Mouse (Mus musculus): ENCODE data around the gene 4930519G04Rik. TPM values are rescaled to one million over a fixed set of nuclear protein-coding genes. Genes with fewer than 3 reads are reported as not detected.
"Not testable (repeated sequence)": the region's sequence is repeated elsewhere in the genome, so short reads cannot be mapped to it uniquely, and the experiment has no call there.

The 4930519G04Rik gene
- polyA plus RNA-seq, 1 experiment: not detected

- Histone ChIP-seq H3K79me3 (ENCODE audit: low read depth) (no peaks in the 10 kb centered on the region), H3K27me3 (ENCODE audit: control insufficient read depth, insufficient read depth, insufficient read length) (no peaks in the 10 kb centered on the region)
- TF ChIP-seq USF1 (IDR thresholded peaks at IDR 0.05; ENCODE audit: low read depth) (no peak), CTCF (IDR thresholded peaks at IDR 0.05; ENCODE audit: control insufficient read depth, insufficient read depth, insufficient read length) (no peak), MYOG (IDR thresholded peaks at IDR 0.05; ENCODE audit: control insufficient read depth, extremely low read depth, insufficient read length) (no peak), MYOD1 (IDR thresholded peaks at IDR 0.05; ENCODE audit: control insufficient read depth, insufficient read length, low read depth) (no peak), MAX (IDR thresholded peaks at IDR 0.05) (no peak), CEBPB (IDR thresholded peaks at IDR 0.05; ENCODE audit: low read depth) (no peak), FOSL1 (IDR thresholded peaks at IDR 0.05; ENCODE audit: insufficient read depth, low read length, poor library complexity, severe bottlenecking) (no peak)
Measured at GRCm38 (mm10) chr5:114915854-114916253, 62.4 kb downstream of the 4930519G04Rik start.

DNA sequence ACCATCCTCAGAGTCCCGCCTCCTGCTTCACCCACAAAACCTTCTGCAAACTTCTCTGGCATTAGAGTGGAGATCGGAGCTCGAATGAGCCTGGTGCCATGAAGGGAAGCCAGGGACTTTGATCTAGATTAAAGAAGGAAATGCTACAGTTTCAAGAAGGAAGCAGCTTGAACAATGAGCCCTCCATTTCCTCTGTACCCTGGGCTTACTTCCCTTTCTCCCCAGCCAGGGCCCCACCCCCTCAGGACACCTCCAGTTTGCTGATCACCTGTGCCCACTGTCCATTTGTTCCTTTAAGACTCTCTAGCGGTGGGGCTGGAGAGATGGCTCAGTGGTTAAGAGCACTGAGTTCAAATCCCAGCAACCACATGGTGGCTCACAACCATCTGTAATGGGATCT lies 63.3 kb downstream of the 4930519G04Rik start:
- H3K27me3 ChIP-seq (ENCODE audit: control insufficient read depth, insufficient read depth, insufficient read length): no peaks in the 10 kb centered on the region
- no peaks in the 10 kb centered on the region for H3K36me3 ChIP-seq (ENCODE audit: control insufficient read depth, insufficient read depth)
- no peaks in the 10 kb centered on the region for H3K79me3 ChIP-seq (ENCODE audit: low read depth)
- no peak overlapping the region for H3ac ChIP-seq (ENCODE audit: control insufficient read depth, insufficient read length, low read depth)
- H3K79me2 ChIP-seq (ENCODE audit: control insufficient read depth, insufficient read depth): no peaks in the 10 kb centered on the region
- H3K4me3 ChIP-seq (ENCODE audit: insufficient read depth, poor library complexity, severe bottlenecking): no peak overlapping the region
- TF ChIP-seq FOSL1 (IDR thresholded peaks at IDR 0.05; ENCODE audit: insufficient read depth, low read length, poor library complexity, severe bottlenecking): no peak
- TF ChIP-seq MYOD1 (IDR thresholded peaks at IDR 0.05; ENCODE audit: control insufficient read depth, insufficient read length, low read depth): no peak
- no peak for TF ChIP-seq MYOG (IDR thresholded peaks at IDR 0.05; ENCODE audit: control insufficient read depth, extremely low read depth, insufficient read length)
- no peak for TF ChIP-seq CEBPB (IDR thresholded peaks at IDR 0.05; ENCODE audit: low read depth)
- no peak for TF ChIP-seq MAX (IDR thresholded peaks at IDR 0.05)
- TF ChIP-seq CTCF (IDR thresholded peaks at IDR 0.05; ENCODE audit: control insufficient read depth, insufficient read depth, insufficient read length): no peak
- TF ChIP-seq USF1 (IDR thresholded peaks at IDR 0.05; ENCODE audit: low read depth): no peak

More at GRCm38 (mm10) chr5:114915854-114916253, 62.4 kb downstream of the 4930519G04Rik start:
- no peaks in the 10 kb centered on the region for H3K36me3 ChIP-seq (ENCODE audit: control insufficient read depth, insufficient read depth)
- H3ac ChIP-seq (ENCODE audit: control insufficient read depth, insufficient read length, low read depth): no peak overlapping the region
- no peak overlapping the region for H3K4me3 ChIP-seq (ENCODE audit: insufficient read depth, poor library complexity, severe bottlenecking)
- H3K79me2 ChIP-seq (ENCODE audit: control insufficient read depth, insufficient read depth): no peaks in the 10 kb centered on the region

GRCm38 (mm10) chr5:114917357-114917756 lies 63.9 kb downstream of the 4930519G04Rik start:
- H3ac ChIP-seq (ENCODE audit: control insufficient read depth, insufficient read length, low read depth); H3K4me3 ChIP-seq (ENCODE audit: insufficient read depth, poor library complexity, severe bottlenecking); H3K79me2 ChIP-seq (ENCODE audit: control insufficient read depth, insufficient read depth); H3K27me3 ChIP-seq (ENCODE audit: control insufficient read depth, insufficient read depth, insufficient read length); H3K36me3 ChIP-seq (ENCODE audit: control insufficient read depth, insufficient read depth); H3K79me3 ChIP-seq (ENCODE audit: low read depth): not testable (repeated sequence)

GRCm38 (mm10) chr5:114921551-114922365 lies 68.3 kb downstream of the 4930519G04Rik start:
- TF ChIP-seq MYOG (IDR thresholded peaks at IDR 0.05; ENCODE audit: control insufficient read depth, extremely low read depth, insufficient read length) (no peak), CTCF (IDR thresholded peaks at IDR 0.05; ENCODE audit: control insufficient read depth, insufficient read depth, insufficient read length) (no peak), FOSL1 (IDR thresholded peaks at IDR 0.05; ENCODE audit: insufficient read depth, low read length, poor library complexity, severe bottlenecking) (no peak), CEBPB (IDR thresholded peaks at IDR 0.05; ENCODE audit: low read depth) (no peak), USF1 (IDR thresholded peaks at IDR 0.05; ENCODE audit: low read depth) (no peak), MAX (IDR thresholded peaks at IDR 0.05) (no peak), MYOD1 (IDR thresholded peaks at IDR 0.05; ENCODE audit: control insufficient read depth, insufficient read length, low read depth) (no peak)
- Histone ChIP-seq H3K36me3 (ENCODE audit: control insufficient read depth, insufficient read depth) (no peaks in the 10 kb centered on the region), H3K27me3 (ENCODE audit: control insufficient read depth, insufficient read depth, insufficient read length) (no peaks in the 10 kb centered on the region), H3K79me3 (ENCODE audit: low read depth) (no peaks in the 10 kb centered on the region), H3K4me3 (ENCODE audit: insufficient read depth, poor library complexity, severe bottlenecking) (no peak overlapping the region), H3ac (ENCODE audit: control insufficient read depth, insufficient read length, low read depth) (no peak overlapping the region), H3K79me2 (ENCODE audit: control insufficient read depth, insufficient read depth) (no peaks in the 10 kb centered on the region)

DNA sequence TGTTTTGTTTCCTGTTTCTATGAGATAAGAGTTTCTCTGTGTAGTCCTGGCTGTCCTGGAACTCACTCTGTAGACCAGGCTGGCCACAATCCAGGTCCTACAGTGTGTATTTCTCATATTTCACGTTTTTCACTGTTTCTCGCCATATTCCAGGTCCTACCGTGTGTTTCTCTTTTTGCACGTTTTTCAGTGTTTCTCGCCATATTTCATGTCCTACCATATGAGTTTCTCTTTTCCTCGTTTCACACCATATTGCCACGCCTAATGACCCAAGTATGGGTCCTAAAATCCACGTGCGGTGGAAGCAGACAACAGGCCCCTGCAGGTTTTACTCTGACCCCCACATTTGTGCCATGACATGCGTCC lies 68.9 kb downstream of the 4930519G04Rik start:
- no peaks in the 10 kb centered on the region for H3K36me3 ChIP-seq (ENCODE audit: control insufficient read depth, insufficient read depth)
- no peak overlapping the region for H3K4me3 ChIP-seq (ENCODE audit: insufficient read depth, poor library complexity, severe bottlenecking)
- H3K79me2 ChIP-seq (ENCODE audit: control insufficient read depth, insufficient read depth): no peaks in the 10 kb centered on the region
- no peak for TF ChIP-seq CTCF (IDR thresholded peaks at IDR 0.05; ENCODE audit: control insufficient read depth, insufficient read depth, insufficient read length)
- no peak for TF ChIP-seq CEBPB (IDR thresholded peaks at IDR 0.05; ENCODE audit: low read depth)
- no peak for TF ChIP-seq USF1 (IDR thresholded peaks at IDR 0.05; ENCODE audit: low read depth)
- no peak for TF ChIP-seq MAX (IDR thresholded peaks at IDR 0.05)
- TF ChIP-seq MYOG (IDR thresholded peaks at IDR 0.05; ENCODE audit: control insufficient read depth, extremely low read depth, insufficient read length): no peak
- TF ChIP-seq MYOD1 (IDR thresholded peaks at IDR 0.05; ENCODE audit: control insufficient read depth, insufficient read length, low read depth): no peak
- no peak for TF ChIP-seq FOSL1 (IDR thresholded peaks at IDR 0.05; ENCODE audit: insufficient read depth, low read length, poor library complexity, severe bottlenecking)
- H3ac ChIP-seq (ENCODE audit: control insufficient read depth, insufficient read length, low read depth): no peak overlapping the region
- H3K27me3 ChIP-seq (ENCODE audit: control insufficient read depth, insufficient read depth, insufficient read length): no peaks in the 10 kb centered on the region
- no peaks in the 10 kb centered on the region for H3K79me3 ChIP-seq (ENCODE audit: low read depth)

GRCm38 (mm10) chr5:114922998-114923473 lies 69.6 kb downstream of the 4930519G04Rik start, which contains the start of gene Oasl1:
TSS of gene Oasl1 (plus strand) at chr5:114923240.
- Histone ChIP-seq H3K36me3 (ENCODE audit: control insufficient read depth, insufficient read depth) (no peaks in the 10 kb centered on the region), H3K27me3 (ENCODE audit: control insufficient read depth, insufficient read depth, insufficient read length) (no peaks in the 10 kb centered on the region), H3K79me2 (ENCODE audit: control insufficient read depth, insufficient read depth) (no peaks in the 10 kb centered on the region), H3K4me3 (ENCODE audit: insufficient read depth, poor library complexity, severe bottlenecking) (no peak within 1 kb of the TSS), H3ac (ENCODE audit: control insufficient read depth, insufficient read length, low read depth) (no peak within 1 kb of the TSS), H3K79me3 (ENCODE audit: low read depth) (no peaks in the 10 kb centered on the region)
- TF ChIP-seq MYOG (IDR thresholded peaks at IDR 0.05; ENCODE audit: control insufficient read depth, extremely low read depth, insufficient read length): no peak
- no peak for TF ChIP-seq MAX (IDR thresholded peaks at IDR 0.05)
- no peak for TF ChIP-seq CTCF (IDR thresholded peaks at IDR 0.05; ENCODE audit: control insufficient read depth, insufficient read depth, insufficient read length)
- no peak for TF ChIP-seq CEBPB (IDR thresholded peaks at IDR 0.05; ENCODE audit: low read depth)
- TF ChIP-seq FOSL1 (IDR thresholded peaks at IDR 0.05; ENCODE audit: insufficient read depth, low read length, poor library complexity, severe bottlenecking): no peak
- no peak for TF ChIP-seq USF1 (IDR thresholded peaks at IDR 0.05; ENCODE audit: low read depth)
- no peak for TF ChIP-seq MYOD1 (IDR thresholded peaks at IDR 0.05; ENCODE audit: control insufficient read depth, insufficient read length, low read depth)
